Mouse (Mus musculus): Measurements from ENCODE around the gene Rhou. TPM values are rescaled to one million over a fixed set of nuclear protein-coding genes. Genes with fewer than 3 reads are reported as not detected.

Gene Rhou
- polyA plus RNA-seq, 1 experiment: 3.5 TPM

GRCm38 (mm10) chr8:123700399-123701070 is 46.8 kb downstream of the Rhou start:
- H3K4me3 ChIP-seq (ENCODE audit: control insufficient read depth, insufficient read depth, low read length): no peak overlapping the region
- no peaks in the 10 kb centered on the region for H3K27me3 ChIP-seq (ENCODE audit: control insufficient read depth, insufficient read depth, low read length)
- no peaks in the 10 kb centered on the region for H3K36me3 ChIP-seq (ENCODE audit: control insufficient read depth, insufficient read depth, low read length)
- no peak for TF ChIP-seq CTCF (IDR thresholded peaks at IDR 0.05; ENCODE audit: borderline replicate concordance, control insufficient read depth, extremely low read depth, insufficient read depth, low read length, poor library complexity)
- no peak for TF ChIP-seq POLR2A (IDR thresholded peaks at IDR 0.05; ENCODE audit: control insufficient read depth, extremely low read depth, insufficient read depth, low read length, poor library complexity)
- 87% methylated on average over 12 of the region's 12 CpGs for WGBS
- H3K4me1 ChIP-seq (replicated peaks; ENCODE audit: control insufficient read depth, insufficient read depth, low read length): no peaks in the 10 kb centered on the region
- no peak overlapping the region for H3K27ac ChIP-seq (ENCODE audit: control insufficient read depth, insufficient read depth, low read length)
- no peak for DNase-seq

GRCm38 (mm10) chr8:123701952-123702587 is 48.3 kb downstream of the Rhou start:
- TF ChIP-seq POLR2A (IDR thresholded peaks at IDR 0.05; ENCODE audit: control insufficient read depth, extremely low read depth, insufficient read depth, low read length, poor library complexity) (no peak), CTCF (IDR thresholded peaks at IDR 0.05; ENCODE audit: borderline replicate concordance, control insufficient read depth, extremely low read depth, insufficient read depth, low read length, poor library complexity) (no peak)
- no peak for DNase-seq
- no peaks in the 10 kb centered on the region for H3K27me3 ChIP-seq (ENCODE audit: control insufficient read depth, insufficient read depth, low read length)
- H3K4me1 ChIP-seq (replicated peaks; ENCODE audit: control insufficient read depth, insufficient read depth, low read length): no peaks in the 10 kb centered on the region
- WGBS: 87% methylated on average over 15 of the region's 15 CpGs
- no peak overlapping the region for H3K4me3 ChIP-seq (ENCODE audit: control insufficient read depth, insufficient read depth, low read length)
- H3K36me3 ChIP-seq (ENCODE audit: control insufficient read depth, insufficient read depth, low read length): no peaks in the 10 kb centered on the region
- no peak overlapping the region for H3K27ac ChIP-seq (ENCODE audit: control insufficient read depth, insufficient read depth, low read length)

GRCm38 (mm10) chr8:123705376-123705775 is 51.6 kb downstream of the Rhou start:
- 72% methylated on average over 5 of the region's 5 CpGs for WGBS
- Histone ChIP-seq H3K4me3 (ENCODE audit: control insufficient read depth, insufficient read depth, low read length) (no peak overlapping the region), H3K36me3 (ENCODE audit: control insufficient read depth, insufficient read depth, low read length) (no peaks in the 10 kb centered on the region), H3K27ac (ENCODE audit: control insufficient read depth, insufficient read depth, low read length) (no peak overlapping the region), H3K4me1 (replicated peaks; ENCODE audit: control insufficient read depth, insufficient read depth, low read length) (no peaks in the 10 kb centered on the region), H3K27me3 (ENCODE audit: control insufficient read depth, insufficient read depth, low read length) (no peaks in the 10 kb centered on the region)
- no peak for TF ChIP-seq POLR2A (IDR thresholded peaks at IDR 0.05; ENCODE audit: control insufficient read depth, extremely low read depth, insufficient read depth, low read length, poor library complexity)
- no peak for TF ChIP-seq CTCF (IDR thresholded peaks at IDR 0.05; ENCODE audit: borderline replicate concordance, control insufficient read depth, extremely low read depth, insufficient read depth, low read length, poor library complexity)
- DNase-seq: no peak

GRCm38 (mm10) chr8:123707137-123707536 is 53.4 kb downstream of the Rhou start:
- 94% methylated on average over 16 of the region's 16 CpGs for WGBS
- no peak for DNase-seq
- Histone ChIP-seq H3K4me1 (replicated peaks; ENCODE audit: control insufficient read depth, insufficient read depth, low read length) (no peaks in the 10 kb centered on the region), H3K27me3 (ENCODE audit: control insufficient read depth, insufficient read depth, low read length) (no peaks in the 10 kb centered on the region), H3K36me3 (ENCODE audit: control insufficient read depth, insufficient read depth, low read length) (no peaks in the 10 kb centered on the region), H3K27ac (ENCODE audit: control insufficient read depth, insufficient read depth, low read length) (no peak overlapping the region), H3K4me3 (ENCODE audit: control insufficient read depth, insufficient read depth, low read length) (no peak overlapping the region)
- TF ChIP-seq POLR2A (IDR thresholded peaks at IDR 0.05; ENCODE audit: control insufficient read depth, extremely low read depth, insufficient read depth, low read length, poor library complexity) (no peak), CTCF (IDR thresholded peaks at IDR 0.05; ENCODE audit: borderline replicate concordance, control insufficient read depth, extremely low read depth, insufficient read depth, low read length, poor library complexity) (no peak)

GRCm38 (mm10) chr8:123708729-123709128 is 55.0 kb downstream of the Rhou start:
- no peak for DNase-seq
- WGBS: 83% methylated on average over 8 of the region's 8 CpGs
- Histone ChIP-seq H3K4me3 (ENCODE audit: control insufficient read depth, insufficient read depth, low read length) (no peak overlapping the region), H3K27ac (ENCODE audit: control insufficient read depth, insufficient read depth, low read length) (no peak overlapping the region), H3K4me1 (replicated peaks; ENCODE audit: control insufficient read depth, insufficient read depth, low read length) (no peaks in the 10 kb centered on the region), H3K27me3 (ENCODE audit: control insufficient read depth, insufficient read depth, low read length) (no peaks in the 10 kb centered on the region), H3K36me3 (ENCODE audit: control insufficient read depth, insufficient read depth, low read length) (no peaks in the 10 kb centered on the region)
- TF ChIP-seq POLR2A (IDR thresholded peaks at IDR 0.05; ENCODE audit: control insufficient read depth, extremely low read depth, insufficient read depth, low read length, poor library complexity): no peak
- TF ChIP-seq CTCF (IDR thresholded peaks at IDR 0.05; ENCODE audit: borderline replicate concordance, control insufficient read depth, extremely low read depth, insufficient read depth, low read length, poor library complexity): no peak

GRCm38 (mm10) chr8:123710335-123710734 is 56.6 kb downstream of the Rhou start:
- 94% methylated on average over 5 of the region's 5 CpGs for WGBS

More at GRCm38 (mm10) chr8:123710335-123710734, 56.6 kb downstream of the Rhou start:
- Histone ChIP-seq H3K4me1 (replicated peaks; ENCODE audit: control insufficient read depth, insufficient read depth, low read length) (no peaks in the 10 kb centered on the region), H3K27ac (ENCODE audit: control insufficient read depth, insufficient read depth, low read length) (no peak overlapping the region), H3K36me3 (ENCODE audit: control insufficient read depth, insufficient read depth, low read length) (no peaks in the 10 kb centered on the region), H3K4me3 (ENCODE audit: control insufficient read depth, insufficient read depth, low read length) (no peak overlapping the region), H3K27me3 (ENCODE audit: control insufficient read depth, insufficient read depth, low read length) (no peaks in the 10 kb centered on the region)
- DNase-seq: no peak
- TF ChIP-seq CTCF (IDR thresholded peaks at IDR 0.05; ENCODE audit: borderline replicate concordance, control insufficient read depth, extremely low read depth, insufficient read depth, low read length, poor library complexity) (no peak), POLR2A (IDR thresholded peaks at IDR 0.05; ENCODE audit: control insufficient read depth, extremely low read depth, insufficient read depth, low read length, poor library complexity) (no peak)

Other genes starting within 250 kb of the Rhou start
- gene Mc1r, start 246.8 kb upstream of the Rhou start, polyA plus RNA-seq (2012; rRNA removed): 0.34 and 0.46 TPM in 2 replicates
- gene Tubb3, start 242.5 kb upstream of the Rhou start, polyA plus RNA-seq (2012; rRNA removed): 19.4 and 31.5 TPM in 2 replicates
- gene Def8, start 230.4 kb upstream of the Rhou start, polyA plus RNA-seq (2012; rRNA removed): 31.1 and 32.6 TPM in 2 replicates
- 29.9 and 33.4 TPM in 2 replicates for gene Afg3l1, start 176.0 kb upstream of the Rhou start, polyA plus RNA-seq (2012; rRNA removed)
- 1.3 and 2.1 TPM in 2 replicates for gene Dbndd1, start 138.5 kb upstream of the Rhou start, polyA plus RNA-seq (2012; rRNA removed)
- gene Gas8, start 135.1 kb upstream of the Rhou start, polyA plus RNA-seq (2012; rRNA removed): 9.7 and 9.9 TPM in 2 replicates
- 4.4 and 5.1 TPM in 2 replicates for gene Rab4a, start 152.1 kb downstream of the Rhou start, polyA plus RNA-seq (2012; rRNA removed)
- 7.3 and 9.6 TPM in 2 replicates for gene Ccsap, start 206.3 kb downstream of the Rhou start, polyA plus RNA-seq (2012; rRNA removed)
- 0.97 and 13.3 TPM in 2 replicates for gene Acta1, start 240.8 kb downstream of the Rhou start, polyA plus RNA-seq (2012; rRNA removed)

Measured in thymus, adult 2 months (tissue).